Mouse (Mus musculus) T-cell, adult 66 days (primary cell): ENCODE measurements around the gene Ppp3ca. TPM values are rescaled to one million over a fixed set of nuclear protein-coding genes. Genes with fewer than 3 reads are reported as not detected.

Experiments
- total RNA-seq, 2 experiments: library from RNA; stranded (reverse); gene quantifications; 3 replicates in 1 of 2; 4 replicates in 1 of 2; pipeline ENCODE4 v1.2.4; 2023

The Ppp3ca gene
- total RNA-seq, result 10 to 100 TPM; 59.1 to 75.2 TPM

DNA sequence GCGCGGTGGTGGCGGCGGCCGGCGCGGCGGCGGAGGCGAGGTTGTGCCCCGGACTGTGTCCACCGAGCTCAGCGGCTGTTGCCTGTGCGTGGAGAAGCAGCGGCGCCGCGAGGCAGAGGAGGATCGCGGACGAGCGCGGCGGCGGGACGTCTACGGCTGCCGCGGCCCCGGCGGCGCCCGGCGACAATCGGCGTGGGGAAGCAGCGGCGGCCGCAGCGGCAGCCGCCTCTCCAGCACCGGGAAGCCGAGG, at the start of gene Ppp3ca:
Gene Ppp3ca, plus strand, starts transcription at position 15 of the 250 bp plus-strand sequence.

